Mouse (Mus musculus): Measurements from ENCODE around the gene Gramd1a. TPM values are rescaled to one million over a fixed set of nuclear protein-coding genes. Genes with fewer than 3 reads are reported as not detected.

Gramd1a gene
- polyA plus RNA-seq, 1 experiment = 64.9 TPM

DNA sequence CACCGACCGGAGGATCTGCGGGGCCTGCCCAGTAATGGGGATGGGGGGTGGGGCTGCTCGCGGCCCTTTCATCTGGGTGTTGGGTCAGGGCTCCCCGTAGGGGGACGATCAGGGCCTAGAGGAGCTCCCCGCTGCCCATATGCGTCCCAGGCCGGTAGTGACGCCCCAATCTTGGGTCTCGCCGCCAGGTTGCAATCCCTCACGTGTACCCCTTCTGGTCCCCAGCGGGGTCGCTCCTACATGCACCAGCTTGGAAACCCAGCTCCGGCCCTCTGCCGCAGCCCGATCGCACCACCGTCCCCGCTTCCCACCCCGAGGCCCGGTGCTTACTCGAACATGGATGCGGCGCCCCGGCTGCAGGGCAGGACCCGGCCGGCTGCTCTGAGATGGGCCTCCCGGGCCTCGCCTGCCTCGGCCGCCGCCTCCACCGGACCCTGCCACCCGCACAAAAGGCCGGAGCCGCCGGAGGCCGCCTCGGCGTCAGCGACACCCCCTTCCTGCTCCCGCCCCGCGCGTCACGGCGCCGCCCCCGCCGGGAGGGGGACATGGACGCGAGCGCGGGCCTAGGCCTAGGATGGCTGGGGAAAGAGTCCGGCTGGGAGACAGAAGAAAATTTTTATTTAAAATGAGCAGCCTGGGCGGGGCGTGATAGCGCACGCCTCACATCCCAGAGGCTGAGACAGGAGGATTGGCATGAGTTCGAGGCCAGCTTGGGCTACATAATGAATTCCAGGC lies 5.0 kb downstream of the Gramd1a start:
- Histone ChIP-seq H3K27me3 (ENCODE audit: control insufficient read depth, insufficient read depth, low read length) (no peaks in the 10 kb centered on the region), H3K27ac (ENCODE audit: insufficient read depth, low read depth, low read length) (peak overlapping the region; percentile 91), H3K36me3 (ENCODE audit: control insufficient read depth, insufficient read depth, low read length) (no peaks in the 10 kb centered on the region), H3K4me3 (ENCODE audit: low read depth, low read length) (peak overlapping the region; percentile 67), H3K4me1 (ENCODE audit: control insufficient read depth, insufficient read depth, insufficient read length, low read length) (peaks cover 11% of the 10 kb centered on the region)
- WGBS = 1% methylated on average over 63 of the region's 63 CpGs
- TF ChIP-seq CTCF (IDR thresholded peaks at IDR 0.05; ENCODE audit: extremely low read depth, insufficient read length, insufficient replicate concordance, low read depth, low read length) (no peak), POLR2A (IDR thresholded peaks at IDR 0.05; ENCODE audit: low read depth, low read length) (peak; percentile 50)

DNA sequence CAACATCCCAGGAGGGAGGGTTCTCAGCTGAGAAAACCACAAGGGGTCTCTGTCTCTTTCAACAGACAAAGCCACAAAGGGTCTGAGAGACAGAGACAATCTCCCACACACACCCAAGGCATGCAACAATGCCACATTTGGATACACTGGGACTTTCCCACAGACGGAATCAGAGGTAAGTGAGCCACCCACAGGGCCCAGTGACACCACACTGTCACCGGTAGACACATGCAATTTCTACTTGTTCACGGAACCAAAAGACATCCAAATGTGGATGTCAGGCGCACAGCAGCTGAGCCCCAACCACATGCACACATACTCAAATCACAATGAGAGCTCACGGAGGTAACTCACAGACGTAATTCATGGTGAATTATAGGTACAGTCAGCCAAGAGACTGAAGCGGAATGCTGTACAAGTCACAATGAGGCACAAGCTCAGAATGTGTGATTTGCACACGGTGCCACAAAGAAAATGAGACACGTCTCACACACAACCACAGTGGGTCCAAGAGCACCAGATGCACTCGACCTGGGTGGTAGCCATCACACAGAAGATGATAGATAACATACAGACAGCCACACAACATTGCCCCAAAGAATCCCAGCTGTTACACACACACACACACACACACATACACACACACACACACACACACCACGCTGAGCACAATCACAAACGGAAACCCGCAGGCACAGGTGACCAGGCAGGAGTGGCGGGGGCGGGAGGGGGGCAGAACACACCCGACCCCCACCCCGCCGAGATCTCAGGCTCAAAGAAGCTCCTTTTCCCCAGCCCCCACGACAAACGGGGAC lies 5.7 kb downstream of the Gramd1a start:
- Histone ChIP-seq H3K27ac (ENCODE audit: insufficient read depth, low read depth, low read length) (peak overlapping the region; percentile 65), H3K36me3 (ENCODE audit: control insufficient read depth, insufficient read depth, low read length) (no peaks in the 10 kb centered on the region), H3K4me1 (ENCODE audit: control insufficient read depth, insufficient read depth, insufficient read length, low read length) (peaks cover 10% of the 10 kb centered on the region), H3K27me3 (ENCODE audit: control insufficient read depth, insufficient read depth, low read length) (no peaks in the 10 kb centered on the region), H3K4me3 (ENCODE audit: low read depth, low read length) (peak overlapping the region; percentile 67)
- WGBS = 23% methylated on average over 20 of the region's 20 CpGs
- no peak for TF ChIP-seq POLR2A (IDR thresholded peaks at IDR 0.05; ENCODE audit: low read depth, low read length)

DNA sequence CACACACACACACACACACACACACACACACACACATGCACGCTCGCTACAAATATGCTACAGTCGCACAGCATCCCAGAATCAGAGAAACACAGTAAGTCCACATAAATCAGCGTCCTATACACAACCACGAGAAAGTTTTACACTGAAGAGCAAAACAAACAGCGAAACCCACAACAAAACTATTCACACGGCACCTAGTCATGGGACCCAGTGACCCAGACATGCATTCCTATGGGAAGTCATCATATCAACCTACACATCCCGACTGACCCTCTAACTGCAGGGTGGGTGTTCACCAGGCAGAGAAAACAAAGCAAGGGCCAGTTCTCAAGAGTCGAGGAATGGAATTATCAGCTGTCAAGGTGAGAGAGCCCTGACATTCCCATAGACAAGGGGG lies 6.4 kb downstream of the Gramd1a start:
- no peaks in the 10 kb centered on the region for H3K27me3 ChIP-seq (ENCODE audit: control insufficient read depth, insufficient read depth, low read length)
- peak overlapping the region; percentile 30 for H3K27ac ChIP-seq (ENCODE audit: insufficient read depth, low read depth, low read length)
- H3K4me1 ChIP-seq (ENCODE audit: control insufficient read depth, insufficient read depth, insufficient read length, low read length) = peaks cover 10% of the 10 kb centered on the region
- no peaks in the 10 kb centered on the region for H3K36me3 ChIP-seq (ENCODE audit: control insufficient read depth, insufficient read depth, low read length)
- no peak for TF ChIP-seq POLR2A (IDR thresholded peaks at IDR 0.05; ENCODE audit: low read depth, low read length)
- TF ChIP-seq CTCF (IDR thresholded peaks at IDR 0.05; ENCODE audit: extremely low read depth, insufficient read length, insufficient replicate concordance, low read depth, low read length) = no peak
- peak overlapping the region; percentile 67 for H3K4me3 ChIP-seq (ENCODE audit: low read depth, low read length)
- 56% methylated on average over 9 of the region's 9 CpGs for WGBS

DNA sequence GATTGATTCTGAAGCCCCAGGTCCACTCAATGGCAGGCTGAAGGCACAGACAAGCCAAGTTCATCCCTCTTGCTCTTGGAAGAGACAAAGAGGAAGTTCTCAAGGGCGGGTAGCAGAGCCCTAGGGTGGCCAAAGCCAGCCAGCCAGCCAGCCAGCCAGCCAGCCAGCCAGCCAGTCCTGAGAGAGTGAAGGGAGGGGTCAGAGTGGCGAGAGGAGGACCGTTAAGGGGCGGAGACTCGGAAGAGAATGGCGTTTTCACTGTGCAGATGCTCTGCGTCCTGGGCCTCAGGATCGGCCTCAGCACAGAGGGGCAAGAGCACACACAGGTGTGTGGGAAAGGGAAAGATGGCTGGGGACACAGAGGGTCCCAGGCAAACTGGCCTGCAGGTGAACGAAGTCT lies 6.9 kb downstream of the Gramd1a start:
- Histone ChIP-seq H3K27me3 (ENCODE audit: control insufficient read depth, insufficient read depth, low read length) (no peaks in the 10 kb centered on the region), H3K36me3 (ENCODE audit: control insufficient read depth, insufficient read depth, low read length) (no peaks in the 10 kb centered on the region), H3K4me1 (ENCODE audit: control insufficient read depth, insufficient read depth, insufficient read length, low read length) (peaks cover 10% of the 10 kb centered on the region), H3K27ac (ENCODE audit: insufficient read depth, low read depth, low read length) (peak overlapping the region; percentile 47; the same call in 1 of the 2 replicates), H3K4me3 (ENCODE audit: low read depth, low read length) (peak overlapping the region; percentile 50)
- WGBS = 24% methylated on average over 9 of the region's 9 CpGs
- TF ChIP-seq CTCF (IDR thresholded peaks at IDR 0.05; ENCODE audit: extremely low read depth, insufficient read length, insufficient replicate concordance, low read depth, low read length) = no peak
- TF ChIP-seq POLR2A (IDR thresholded peaks at IDR 0.05; ENCODE audit: low read depth, low read length) = no peak

DNA sequence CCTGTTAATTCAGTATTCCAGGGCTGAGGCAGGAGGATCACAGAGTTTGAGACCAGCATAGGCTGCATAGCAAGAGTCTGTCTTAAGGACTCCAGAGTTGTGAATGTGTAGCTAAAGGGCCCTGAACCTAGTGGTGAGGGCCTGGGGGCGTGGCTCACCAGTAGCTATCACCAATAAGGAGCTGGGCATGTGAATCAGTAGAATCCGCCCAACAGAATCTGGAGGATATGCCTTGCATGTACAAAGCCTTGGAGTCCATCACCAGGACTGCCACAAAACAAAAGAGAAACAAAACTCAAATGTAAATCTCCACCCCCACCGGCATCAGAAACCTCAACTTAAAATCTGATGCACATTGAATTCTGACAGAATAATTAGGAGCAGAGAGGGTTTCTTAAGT lies 7.6 kb downstream of the Gramd1a start:
- no peaks in the 10 kb centered on the region for H3K36me3 ChIP-seq (ENCODE audit: control insufficient read depth, insufficient read depth, low read length)
- peak overlapping the region; percentile 47; the same call in 1 of the 2 replicates for H3K27ac ChIP-seq (ENCODE audit: insufficient read depth, low read depth, low read length)
- H3K4me3 ChIP-seq (ENCODE audit: low read depth, low read length) = peak overlapping the region; percentile 50
- H3K4me1 ChIP-seq (ENCODE audit: control insufficient read depth, insufficient read depth, insufficient read length, low read length) = peaks cover 10% of the 10 kb centered on the region
- TF ChIP-seq POLR2A (IDR thresholded peaks at IDR 0.05; ENCODE audit: low read depth, low read length) (no peak), CTCF (IDR thresholded peaks at IDR 0.05; ENCODE audit: extremely low read depth, insufficient read length, insufficient replicate concordance, low read depth, low read length) (no peak)
- no peaks in the 10 kb centered on the region for H3K27me3 ChIP-seq (ENCODE audit: control insufficient read depth, insufficient read depth, low read length)
- 66% methylated on average over 3 of the region's 3 CpGs for whole genome bisulfite sequencing

DNA sequence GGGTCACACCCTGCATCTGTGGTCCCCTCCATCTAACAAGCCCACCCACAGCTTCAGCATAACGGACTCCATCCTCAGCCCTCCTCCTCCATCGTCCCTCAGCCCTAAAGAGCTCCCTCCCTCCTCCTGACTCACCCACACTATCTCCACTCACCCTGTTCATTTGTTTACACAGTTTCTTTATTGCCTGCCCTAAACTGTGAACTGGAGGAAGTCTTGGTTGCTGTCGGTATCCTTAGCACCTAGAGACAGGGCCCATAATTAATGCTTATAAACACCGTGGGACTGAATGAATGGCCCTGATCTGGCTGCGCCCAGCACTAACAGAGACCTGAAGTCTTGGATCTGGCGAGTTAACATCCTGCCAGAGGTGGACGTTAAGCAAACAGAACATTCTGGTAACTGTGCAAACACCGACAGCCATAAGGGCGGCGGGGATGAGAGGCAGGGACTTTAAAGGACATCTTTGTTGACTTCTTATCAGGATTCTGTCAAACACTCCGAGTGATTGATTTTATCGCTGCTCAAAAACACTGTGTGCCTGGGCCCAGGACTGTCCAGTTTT lies 10.0 kb downstream of the Gramd1a start:
- 11% methylated on average over 12 of the region's 12 CpGs for WGBS
- peaks cover 6% of the 10 kb centered on the region; the same call in 1 of the 2 replicates for H3K36me3 ChIP-seq (ENCODE audit: control insufficient read depth, insufficient read depth, low read length)
- peaks cover 6% of the 10 kb centered on the region for H3K4me1 ChIP-seq (ENCODE audit: control insufficient read depth, insufficient read depth, insufficient read length, low read length)
- H3K27ac ChIP-seq (ENCODE audit: insufficient read depth, low read depth, low read length) = no peak overlapping the region
- H3K4me3 ChIP-seq (ENCODE audit: low read depth, low read length) = no peak overlapping the region
- TF ChIP-seq CTCF (IDR thresholded peaks at IDR 0.05; ENCODE audit: extremely low read depth, insufficient read length, insufficient replicate concordance, low read depth, low read length) = no peak
- TF ChIP-seq POLR2A (IDR thresholded peaks at IDR 0.05; ENCODE audit: low read depth, low read length) = no peak
- H3K27me3 ChIP-seq (ENCODE audit: control insufficient read depth, insufficient read depth, low read length) = no peaks in the 10 kb centered on the region

DNA sequence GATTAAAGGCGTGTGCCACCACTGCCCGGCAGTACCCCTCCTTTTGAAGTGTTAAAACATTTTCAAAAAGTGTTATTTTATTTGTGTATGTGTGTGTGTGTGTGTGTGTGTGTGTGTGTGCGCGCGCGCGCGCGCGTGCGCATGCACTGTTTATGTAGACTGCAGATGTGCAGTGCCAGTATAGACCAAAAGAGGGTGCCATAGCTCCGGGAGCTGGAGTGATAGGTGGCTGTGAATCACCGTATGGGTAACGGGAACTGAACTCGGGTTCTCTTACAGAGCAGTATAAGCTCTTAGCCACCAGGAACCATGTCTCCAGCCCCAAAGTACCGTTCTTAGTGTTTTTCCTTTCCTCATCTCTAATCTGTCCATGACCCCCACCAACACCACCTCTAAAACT lies 10.8 kb downstream of the Gramd1a start:
- WGBS = 94% methylated on average over 16 of the region's 16 CpGs
- no peak overlapping the region for H3K27ac ChIP-seq (ENCODE audit: insufficient read depth, low read depth, low read length)
- peaks cover 6% of the 10 kb centered on the region; the same call in 1 of the 2 replicates for H3K36me3 ChIP-seq (ENCODE audit: control insufficient read depth, insufficient read depth, low read length)

More for the DNA sequence above, 10.8 kb downstream of the Gramd1a start:
- Histone ChIP-seq H3K4me1 (ENCODE audit: control insufficient read depth, insufficient read depth, insufficient read length, low read length) (peaks cover 6% of the 10 kb centered on the region), H3K27me3 (ENCODE audit: control insufficient read depth, insufficient read depth, low read length) (no peaks in the 10 kb centered on the region), H3K4me3 (ENCODE audit: low read depth, low read length) (no peak overlapping the region)
- TF ChIP-seq POLR2A (IDR thresholded peaks at IDR 0.05; ENCODE audit: low read depth, low read length) = no peak
- no peak for TF ChIP-seq CTCF (IDR thresholded peaks at IDR 0.05; ENCODE audit: extremely low read depth, insufficient read length, insufficient replicate concordance, low read depth, low read length)

Measured in small intestine, adult 2 months (tissue).